Mouse (Mus musculus): ENCODE results near the gene D430041D05Rik. TPM values are rescaled to one million over a fixed set of nuclear protein-coding genes. Genes with fewer than 3 reads are reported as not detected.

The D430041D05Rik gene
- under 1 TPM; 0.03 TPM for total RNA-seq (2021)

- no peak for DNase-seq (ENCODE audit: low spot score)
- intact Hi-C loops (cut with DNase I), result no loop called here
Observed at GRCm38 (mm10) chr2:104410963-104411545, at the start of gene D430041D05Rik. TSS of gene D430041D05Rik (minus strand) at chr2:104411013.

DNA sequence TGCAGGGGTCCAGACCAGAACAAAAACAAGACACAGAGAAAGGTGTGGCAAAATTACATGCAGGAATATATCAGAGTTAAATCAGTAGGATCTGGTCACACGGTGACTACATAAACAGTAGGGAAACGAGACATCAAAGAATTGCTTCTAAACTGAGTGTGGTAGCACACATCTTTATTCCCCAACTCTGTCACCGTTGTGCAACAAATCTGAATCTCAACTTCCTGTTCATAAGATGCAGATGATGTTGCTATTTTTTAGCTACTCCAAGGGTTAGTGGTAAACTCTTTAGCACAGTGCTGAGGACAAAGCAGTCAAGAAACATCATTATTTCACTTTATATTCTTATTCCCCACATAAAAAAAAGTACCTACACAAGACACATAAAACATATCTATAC, 49.2 kb upstream of the D430041D05Rik start:
- DNase-seq (ENCODE audit: low spot score), result no peak
- intact Hi-C loops (cut with DNase I), result no loop called here

GRCm38 (mm10) chr2:104458569-104459332, 47.9 kb upstream of the D430041D05Rik start:
- intact Hi-C loops (cut with DNase I), result no loop called here
- DNase-seq (ENCODE audit: low spot score), result no peak

- intact Hi-C loops (cut with DNase I), result no loop called here
- no peak for DNase-seq (ENCODE audit: low spot score)
Observed at GRCm38 (mm10) chr2:104457106-104457505, 46.3 kb upstream of the D430041D05Rik start.

GRCm38 (mm10) chr2:104450685-104451084, 39.9 kb upstream of the D430041D05Rik start:
- DNase-seq (ENCODE audit: low spot score), result no peak
- intact Hi-C loops (cut with DNase I), result loop anchor here (2.0 kb wide), 1 partner anchor 14 kb away; no protein-coding TSS in a partner anchor

GRCm38 (mm10) chr2:104449191-104449590, 38.4 kb upstream of the D430041D05Rik start:
- no peak for DNase-seq (ENCODE audit: low spot score)
- intact Hi-C loops (cut with DNase I), result loop anchor here (10.0 kb wide), 1 partner anchor 306 kb away; no protein-coding TSS in a partner anchor

- no peak for DNase-seq (ENCODE audit: low spot score)
- intact Hi-C loops (cut with DNase I), result loop anchor here (10.0 kb wide), 1 partner anchor 307 kb away; no protein-coding TSS in a partner anchor
Observed at GRCm38 (mm10) chr2:104448201-104448600, 37.4 kb upstream of the D430041D05Rik start.

GRCm38 (mm10) chr2:104446016-104446415, 35.2 kb upstream of the D430041D05Rik start:
- intact Hi-C loops (cut with DNase I), result loop anchor here (10.0 kb wide), 1 partner anchor 309 kb away; no protein-coding TSS in a partner anchor
- DNase-seq (ENCODE audit: low spot score), result no peak

DNA sequence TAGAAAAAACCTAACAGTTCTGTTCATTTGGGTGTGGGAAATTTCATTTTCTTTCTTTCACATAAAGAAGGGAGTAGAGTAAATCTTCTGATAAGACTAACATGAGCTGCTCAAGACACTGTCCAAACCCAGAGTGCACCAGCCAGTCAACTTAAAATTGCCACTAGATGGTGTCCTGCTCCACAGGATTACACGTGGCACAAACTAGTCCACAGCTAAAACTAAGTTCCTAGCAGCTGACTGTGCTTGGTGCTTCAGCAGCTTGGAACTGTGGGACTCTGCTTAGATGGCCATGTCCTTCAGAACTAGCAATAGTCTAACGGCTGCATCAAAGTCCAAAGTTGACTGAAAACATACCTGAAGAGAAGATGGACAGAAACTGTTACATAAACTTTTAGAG, 34.0 kb upstream of the D430041D05Rik start:
- DNase-seq (ENCODE audit: low spot score), result peak; percentile 36
- intact Hi-C loops (cut with DNase I), result loop anchor here (5.0 to 10.0 kb wide), 2 partner anchors 143 to 310 kb away; no protein-coding TSS in a partner anchor

DNA sequence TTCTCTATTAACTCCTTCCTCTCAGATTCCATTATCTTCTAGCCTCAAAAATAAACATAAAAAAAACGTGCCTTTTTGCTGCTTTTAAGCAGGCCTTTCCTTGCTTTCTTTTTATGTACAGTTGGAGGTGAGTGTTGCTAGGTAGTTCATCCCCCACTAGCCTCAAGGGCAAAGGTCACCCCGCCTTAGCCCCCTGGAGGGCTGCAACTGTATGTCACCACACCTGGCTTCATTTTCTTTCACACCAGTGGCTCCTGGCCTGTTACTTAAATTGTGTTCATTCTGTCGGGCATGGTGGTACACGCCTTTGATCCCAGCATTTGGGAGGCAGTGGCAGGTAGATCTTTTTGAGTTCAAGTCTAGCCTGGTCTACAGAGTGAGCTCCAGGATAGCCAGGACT, 31.5 kb upstream of the D430041D05Rik start:
- DNase-seq (ENCODE audit: low spot score), result no peak
- intact Hi-C loops (cut with DNase I), result loop anchor here (5.0 to 10.0 kb wide), 2 partner anchors 145 to 312 kb away; no protein-coding TSS in a partner anchor

DNA sequence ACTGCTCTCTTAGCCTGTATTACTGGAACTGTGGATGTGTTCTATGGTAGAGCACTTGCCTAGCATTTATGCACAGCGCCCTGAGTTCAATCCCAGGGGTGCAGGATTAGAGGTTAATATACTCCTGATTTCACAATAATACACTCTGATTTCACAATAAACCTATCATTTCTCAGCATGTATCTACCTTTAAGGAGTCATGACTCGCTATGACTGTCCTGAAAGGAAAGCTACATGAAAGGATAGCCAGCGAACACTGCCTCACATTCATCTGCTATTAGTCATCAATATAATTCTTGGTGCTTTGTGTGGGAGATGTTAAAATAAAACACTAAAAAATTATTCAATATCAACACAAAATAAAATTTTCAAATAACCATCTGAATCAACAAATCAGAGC, 25.4 kb upstream of the D430041D05Rik start:
- intact Hi-C loops (cut with DNase I), result no loop called here
- DNase-seq (ENCODE audit: low spot score), result no peak

GRCm38 (mm10) chr2:104431067-104431466, 20.3 kb upstream of the D430041D05Rik start:
- intact Hi-C loops (cut with DNase I), result no loop called here
- DNase-seq (ENCODE audit: low spot score), result no peak

GRCm38 (mm10) chr2:104430566-104430965, 19.8 kb upstream of the D430041D05Rik start:
- intact Hi-C loops (cut with DNase I), result no loop called here
- no peak for DNase-seq (ENCODE audit: low spot score)

- no peak for DNase-seq (ENCODE audit: low spot score)
- intact Hi-C loops (cut with DNase I), result no loop called here
Observed at GRCm38 (mm10) chr2:104426112-104426511, 15.3 kb upstream of the D430041D05Rik start.

DNA sequence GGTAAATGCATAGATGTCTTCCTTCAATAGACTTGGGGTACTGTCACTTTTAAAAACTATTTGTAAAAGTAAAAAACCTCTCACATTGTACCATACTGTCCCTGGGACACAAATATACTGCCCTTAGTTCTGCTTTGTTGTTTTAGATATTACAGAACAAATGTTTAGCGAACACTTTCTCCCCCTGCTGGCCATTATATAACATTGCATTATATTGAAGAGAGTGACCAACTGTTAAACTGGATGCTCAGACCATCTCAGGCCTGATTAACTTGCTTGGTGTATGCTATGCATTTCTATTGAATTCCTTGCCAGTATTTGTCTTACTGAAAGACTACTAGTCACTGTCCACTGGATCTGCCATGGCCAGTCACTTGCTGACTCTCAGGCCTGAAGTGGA, 11.4 kb upstream of the D430041D05Rik start:
- DNase-seq (ENCODE audit: low spot score), result no peak
- intact Hi-C loops (cut with DNase I), result loop anchor here (5.0 kb wide), 1 partner anchor 380 kb away; no protein-coding TSS in a partner anchor

DNA sequence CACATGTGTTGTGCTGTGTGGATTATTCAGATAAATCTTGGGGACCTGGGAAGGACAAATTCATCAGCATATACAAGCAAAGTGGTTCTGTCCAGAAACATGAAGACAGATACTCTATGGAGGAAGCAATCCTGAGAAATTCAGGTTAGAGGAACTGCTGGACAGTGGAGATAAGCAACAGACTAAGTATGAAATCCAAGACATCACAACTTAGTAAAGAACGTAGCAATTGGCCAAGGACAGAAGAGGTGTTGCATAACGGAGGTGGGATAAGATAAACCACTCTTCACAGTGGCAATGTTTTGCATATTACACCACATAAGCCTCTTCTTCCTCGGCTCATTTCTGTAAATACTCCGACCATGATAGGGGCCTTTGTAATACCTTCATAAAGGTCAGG, 10.0 kb upstream of the D430041D05Rik start:
- intact Hi-C loops (cut with DNase I), result loop anchor here (1.0 to 5.0 kb wide), 2 partner anchors 287 to 379 kb away; no protein-coding TSS in a partner anchor
- no peak for DNase-seq (ENCODE audit: low spot score)

- intact Hi-C loops (cut with DNase I), result loop anchor here (5.0 kb wide), 1 partner anchor 378 kb away; no protein-coding TSS in a partner anchor
- DNase-seq (ENCODE audit: low spot score), result no peak
Observed at GRCm38 (mm10) chr2:104419999-104420398, 9.2 kb upstream of the D430041D05Rik start.

DNA sequence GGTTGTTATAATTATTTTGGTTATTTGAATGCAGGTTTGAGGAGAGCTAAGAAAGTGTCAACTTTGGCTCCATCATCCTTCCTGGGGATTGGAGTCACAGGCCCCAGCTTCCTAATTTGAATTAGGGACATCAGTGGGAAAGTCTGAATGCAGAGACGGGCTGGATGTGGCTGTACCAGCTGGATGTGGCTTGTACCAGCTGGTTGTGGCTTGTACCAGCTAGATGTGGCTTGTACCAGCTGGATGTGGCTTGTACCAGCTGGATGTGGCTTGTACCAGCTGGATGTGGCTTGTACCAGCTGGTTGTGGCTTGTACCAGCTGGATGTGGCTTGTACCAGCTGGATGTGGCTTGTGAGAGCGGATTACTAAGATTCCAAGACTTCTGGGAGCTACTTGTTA, 8.6 kb upstream of the D430041D05Rik start:
- no peak for DNase-seq (ENCODE audit: low spot score)
- intact Hi-C loops (cut with DNase I), result no loop called here

DNA sequence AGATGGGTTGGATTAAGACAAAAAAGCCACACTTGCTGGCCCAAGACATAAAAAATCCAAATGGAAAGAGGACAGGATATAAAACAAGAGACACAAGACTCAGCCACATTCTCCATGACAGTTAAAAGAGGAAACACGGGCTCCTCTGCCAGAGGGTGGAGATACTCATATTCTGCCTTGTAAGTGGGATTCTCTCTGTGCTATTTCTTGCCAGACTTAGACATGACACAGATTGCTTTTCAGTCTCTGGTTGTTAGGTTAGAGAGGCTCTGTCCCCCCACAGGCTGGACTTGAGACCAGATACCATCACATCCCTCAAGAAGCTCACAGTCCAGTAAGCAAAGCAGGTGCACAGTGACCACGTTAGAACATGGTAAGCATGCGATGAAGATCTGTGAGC, 2.2 kb upstream of the D430041D05Rik start:
- intact Hi-C loops (cut with DNase I), result no loop called here
- DNase-seq (ENCODE audit: low spot score), result no peak

- no peak for DNase-seq (ENCODE audit: low spot score)
- intact Hi-C loops (cut with DNase I), result no loop called here
Observed at GRCm38 (mm10) chr2:104412496-104412895, 1.7 kb upstream of the D430041D05Rik start.

DNA sequence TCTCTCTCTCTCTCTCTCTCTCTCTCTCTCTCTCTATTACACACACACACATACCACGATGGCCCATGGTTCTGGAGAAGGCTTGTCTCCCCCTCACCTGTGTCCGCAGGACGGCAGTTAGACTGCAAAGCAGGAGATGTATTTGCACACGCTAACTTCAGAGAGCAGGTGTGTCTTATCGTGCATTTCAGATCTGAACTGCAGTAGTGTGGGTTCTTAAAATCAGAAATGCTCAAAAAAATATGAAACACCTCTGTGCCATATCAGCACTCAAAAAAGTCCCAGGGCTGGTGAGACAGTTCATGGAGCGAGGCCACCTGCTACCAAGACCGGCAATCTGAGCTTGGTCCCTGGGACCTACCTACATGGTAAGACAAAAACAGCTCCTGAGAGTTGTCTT, 993 bp upstream of the D430041D05Rik start:
- intact Hi-C loops (cut with DNase I), result no loop called here
- no peak for DNase-seq (ENCODE audit: low spot score)
